Mouse (Mus musculus) ES-E14 (cell line): ENCODE results near the gene Rasl10b.

ENCODE experiments used
- HCFC1 ChIP-seq: IDR thresholded peaks from 2 replicates; pipeline ENCODE4 v1.6.1; 2012; ENCODE audit warnings: low read length, inconsistent platforms, borderline replicate concordance; ENCODE audit not compliant: insufficient read depth
- MAFK ChIP-seq: IDR thresholded peaks from 2 replicates; pipeline ENCODE4 v1.6.1; 2014; ENCODE audit warnings: mild to moderate bottlenecking, low read depth, low read length, inconsistent platforms; ENCODE audit not compliant: insufficient read depth
- ZNF384 ChIP-seq: IDR thresholded peaks from 2 replicates; pipeline ENCODE4 v1.6.1; 2012; ENCODE audit warnings: low read depth, low read length, inconsistent platforms

GRCm38 (mm10) chr11:83426964-83427363 is 18.0 kb downstream of the Rasl10b start:
- TF ChIP-seq MAFK (no peak), HCFC1 (no peak), ZNF384 (no peak)
